Mouse (Mus musculus) embryonic facial prominence, embryonic 12.5 days (tissue): ENCODE measurements around the gene Ldlrap1. TPM values are rescaled to one million over a fixed set of nuclear protein-coding genes. Genes with fewer than 3 reads are reported as not detected.
A peak's percentile ranks its signal among the peaks of the same experiment; 100 is the strongest.

ENCODE experiments used
- ATAC-seq: fragments of 200-750 bp; cut with Nextera tagmentation; 2 replicates; pipeline ENCODE4 v1.8.0; 2017; ENCODE audit not compliant: insufficient number of reproducible peaks, insufficient read depth, low FRiP score, low TSS enrichment
- H3K27ac ChIP-seq: fragments of 300-500 bp; sonication (generic); 2 replicates; pipeline ENCODE4 v1.5.1; 2016; ENCODE audit warnings: mild to moderate bottlenecking
- H3K27me3 ChIP-seq: fragments of 300-500 bp; sonication (generic); 2 replicates; pipeline ENCODE4 v1.6.1; 2016; ENCODE audit warnings: mild to moderate bottlenecking, moderate library complexity
- H3K36me3 ChIP-seq: fragments of 300-500 bp; sonication (generic); 2 replicates; pipeline ENCODE4 v1.6.1; 2016; ENCODE audit warnings: mild to moderate bottlenecking
- H3K4me1 ChIP-seq: fragments of 300-500 bp; sonication (generic); 2 replicates; pipeline ENCODE4 v1.6.1; 2016
- H3K4me2 ChIP-seq: fragments of 300-500 bp; sonication (generic); replicated peaks from 2 replicates; pipeline ENCODE4 v1.6.1; 2016; ENCODE audit warnings: mild to moderate bottlenecking, moderate library complexity
- H3K4me3 ChIP-seq: fragments of 300-500 bp; sonication (generic); 2 replicates; pipeline ENCODE4 v1.5.1; 2016; ENCODE audit warnings: mild to moderate bottlenecking
- H3K9ac ChIP-seq: fragments of 300-500 bp; sonication (generic); 2 replicates; pipeline ENCODE4 v1.6.1; 2016; ENCODE audit warnings: mild to moderate bottlenecking, moderate library complexity
- H3K9me3 ChIP-seq: fragments of 300-500 bp; sonication (generic); 2 replicates; pipeline ENCODE4 v1.6.1; 2016; ENCODE audit warnings: mild to moderate bottlenecking, moderate library complexity
- WGBS: fragments of 180-500 bp; shearing (Covaris S2); methylation state at CpG from one replicate; pipeline ENCODE4 v1.1.7; 2016; 5-methylcytosine and 5-hydroxymethylcytosine counted together
- polyA plus RNA-seq: library from polyadenylated mRNA; unstranded; fragments of >200 nt; fragmentation: Nextera tagmentation; extraction: Ambion mirVana; gene quantifications from 2 replicates; pipeline ENCODE4 v1.2.1, GENCODE M21; 2016

Ldlrap1 gene
- polyA plus RNA-seq, 1 experiment from 2014 or later: 21.8 TPM

DNA sequence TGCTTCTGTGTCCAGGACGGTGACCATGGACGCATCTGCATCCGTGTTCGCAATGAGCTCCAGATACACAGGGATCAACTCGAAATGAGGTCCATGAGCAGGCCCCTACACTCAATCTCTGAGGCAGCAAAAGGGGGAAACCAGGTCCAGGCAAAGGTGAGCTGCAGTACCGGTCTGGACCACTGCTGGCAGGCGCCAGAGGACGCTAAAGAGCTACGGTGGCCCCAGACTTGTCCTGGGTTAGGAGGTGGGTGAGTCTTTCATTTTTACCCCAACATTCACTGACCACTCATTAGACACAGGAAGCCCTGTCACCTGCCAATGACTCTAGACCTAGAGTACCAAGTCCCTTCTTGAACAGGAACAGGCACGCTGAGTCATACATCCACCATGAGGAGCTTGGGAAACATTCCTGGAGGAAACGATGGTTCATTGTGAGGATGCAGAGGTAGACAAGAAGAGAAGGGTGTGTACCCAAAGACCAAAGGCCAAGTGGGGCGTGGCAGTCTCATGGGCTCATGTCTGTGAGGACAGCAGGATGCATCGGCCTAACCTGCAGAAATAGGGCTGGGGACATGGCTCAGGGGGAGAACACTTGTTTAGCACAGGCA lies 42.0 kb downstream of the Ldlrap1 start:
- WGBS: 70% methylated on average over 13 of the region's 13 CpGs
- H3K27ac ChIP-seq: no peak overlapping the region
- no peak overlapping the region for H3K4me3 ChIP-seq
- ATAC-seq: no peak
- no peaks in the 10 kb centered on the region for H3K9me3 ChIP-seq
- H3K9ac ChIP-seq: no peak overlapping the region
- H3K4me1 ChIP-seq: peaks cover 11% of the 10 kb centered on the region
- H3K4me2 ChIP-seq: no peak overlapping the region
- H3K36me3 ChIP-seq: no peaks in the 10 kb centered on the region
- H3K27me3 ChIP-seq: no peaks in the 10 kb centered on the region

- Histone ChIP-seq H3K9me3 (no peaks in the 10 kb centered on the region), H3K4me3 (no peak overlapping the region), H3K4me2 (no peak overlapping the region), H3K9ac (no peak overlapping the region), H3K27ac (no peak overlapping the region), H3K4me1 (peaks cover 3% of the 10 kb centered on the region), H3K27me3 (no peaks in the 10 kb centered on the region), H3K36me3 (no peaks in the 10 kb centered on the region)
- ATAC-seq: no peak
- 38% methylated on average over 4 of the region's 4 CpGs for WGBS
These were observed 42.9 kb downstream of the Ldlrap1 start for GRCm38 (mm10) chr4:134724974-134725373.

DNA sequence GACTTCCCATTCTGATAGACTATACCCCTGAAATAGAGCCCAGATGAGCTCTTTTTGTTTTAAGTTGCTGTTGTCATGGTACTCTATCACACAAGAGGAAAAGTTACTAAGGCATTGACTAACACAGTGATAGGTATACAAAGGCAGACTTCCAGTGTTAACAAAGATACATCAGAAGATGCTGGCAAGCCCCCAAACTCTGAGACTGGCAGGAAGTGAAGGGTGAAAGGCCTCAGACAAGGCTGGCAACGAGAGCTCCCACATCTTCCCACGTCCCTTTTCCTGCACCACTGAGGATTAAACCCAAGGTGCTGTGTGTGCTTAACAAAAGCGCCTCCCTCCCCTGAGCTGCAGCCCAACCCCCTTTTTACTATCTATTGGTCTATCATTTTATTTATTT lies 44.6 kb downstream of the Ldlrap1 start:
- H3K4me2 ChIP-seq: no peak overlapping the region
- no peak for ATAC-seq
- no peaks in the 10 kb centered on the region for H3K36me3 ChIP-seq
- no peaks in the 10 kb centered on the region for H3K9me3 ChIP-seq
- no peak overlapping the region for H3K27ac ChIP-seq
- 70% methylated on average over 3 of the region's 3 CpGs for WGBS
- no peak overlapping the region for H3K9ac ChIP-seq
- no peaks in the 10 kb centered on the region for H3K27me3 ChIP-seq
- H3K4me1 ChIP-seq: no peaks in the 10 kb centered on the region
- no peak overlapping the region for H3K4me3 ChIP-seq

GRCm38 (mm10) chr4:134721076-134721475 lies 46.7 kb downstream of the Ldlrap1 start:
- H3K9me3 ChIP-seq: no peaks in the 10 kb centered on the region
- no peak for ATAC-seq
- H3K4me2 ChIP-seq: no peak overlapping the region
- H3K9ac ChIP-seq: no peak overlapping the region
- H3K4me3 ChIP-seq: no peak overlapping the region
- H3K4me1 ChIP-seq: no peaks in the 10 kb centered on the region
- no peaks in the 10 kb centered on the region for H3K36me3 ChIP-seq
- 63% methylated on average over 6 of the region's 6 CpGs for WGBS
- H3K27me3 ChIP-seq: no peaks in the 10 kb centered on the region
- H3K27ac ChIP-seq: no peak overlapping the region

DNA sequence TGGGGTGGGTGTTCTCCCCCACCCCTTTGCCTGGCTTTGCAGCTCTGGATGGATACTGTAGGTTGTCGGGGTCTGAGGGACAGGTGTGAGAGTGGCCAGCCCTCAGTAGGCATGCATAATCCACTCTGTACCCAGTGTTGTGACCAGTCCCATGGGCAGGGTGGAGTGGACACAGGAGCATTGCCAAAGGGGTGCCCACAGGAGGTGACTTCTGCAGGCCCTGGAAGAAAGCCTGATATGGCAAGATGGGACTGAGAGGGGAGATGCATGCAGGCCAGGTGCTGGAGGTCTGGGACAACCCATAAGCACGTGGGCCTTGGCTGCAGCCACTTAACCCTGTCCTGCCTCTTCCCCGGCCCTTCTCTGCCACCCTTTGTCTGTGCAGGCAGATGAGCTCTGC lies 47.5 kb downstream of the Ldlrap1 start:
- no peaks in the 10 kb centered on the region for H3K36me3 ChIP-seq
- H3K27ac ChIP-seq: no peak overlapping the region
- 62% methylated on average over 3 of the region's 3 CpGs for WGBS
- no peak overlapping the region for H3K9ac ChIP-seq
- H3K4me3 ChIP-seq: no peak overlapping the region
- no peak overlapping the region for H3K4me2 ChIP-seq
- ATAC-seq: no peak
- H3K4me1 ChIP-seq: no peaks in the 10 kb centered on the region
- H3K9me3 ChIP-seq: no peaks in the 10 kb centered on the region
- no peaks in the 10 kb centered on the region for H3K27me3 ChIP-seq

DNA sequence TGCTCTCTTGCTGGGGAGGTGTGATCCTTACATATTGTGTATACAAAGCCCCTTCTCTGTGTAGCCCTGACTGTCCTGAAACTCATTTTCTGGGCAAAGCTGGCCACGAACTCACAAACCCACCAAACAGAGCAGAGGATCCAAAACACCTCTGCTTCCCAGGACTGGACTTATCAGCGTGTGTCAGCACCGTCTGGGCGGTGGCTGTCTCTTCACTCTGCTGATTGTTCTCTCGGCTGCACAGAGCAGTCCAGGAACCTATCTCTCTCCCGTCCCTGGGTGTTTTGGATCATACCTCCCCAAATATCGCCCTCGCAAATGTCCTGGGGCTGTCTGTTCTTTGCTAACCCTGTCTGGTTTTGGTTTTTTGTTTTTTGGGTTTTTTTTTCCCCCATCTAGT lies 48.3 kb downstream of the Ldlrap1 start:
- Histone ChIP-seq H3K4me2 (no peak overlapping the region), H3K27me3 (no peaks in the 10 kb centered on the region), H3K27ac (no peak overlapping the region), H3K9ac (no peak overlapping the region), H3K36me3 (no peaks in the 10 kb centered on the region), H3K9me3 (no peaks in the 10 kb centered on the region), H3K4me3 (no peak overlapping the region), H3K4me1 (no peaks in the 10 kb centered on the region)
- WGBS: 68% methylated on average over 8 of the region's 8 CpGs
- ATAC-seq: no peak

GRCm38 (mm10) chr4:134713937-134714336 lies 53.9 kb downstream of the Ldlrap1 start:
- peak; percentile 61; the same call in 1 of the 2 replicates for ATAC-seq
- 10% methylated on average over 8 of the region's 8 CpGs for WGBS
- no peak overlapping the region for H3K27ac ChIP-seq
- H3K4me3 ChIP-seq: no peak overlapping the region
- H3K27me3 ChIP-seq: no peaks in the 10 kb centered on the region
- H3K9me3 ChIP-seq: no peaks in the 10 kb centered on the region
- H3K36me3 ChIP-seq: no peaks in the 10 kb centered on the region
- peak overlapping the region; percentile 24; the same call in 1 of the 2 replicates for H3K9ac ChIP-seq
- H3K4me2 ChIP-seq: peak overlapping the region; percentile 28
- no peaks in the 10 kb centered on the region for H3K4me1 ChIP-seq

GRCm38 (mm10) chr4:134705311-134705710 lies 62.5 kb downstream of the Ldlrap1 start:
- ATAC-seq: no peak
- Histone ChIP-seq H3K9ac (no peak overlapping the region), H3K27me3 (peaks cover 29% of the 10 kb centered on the region), H3K4me1 (peaks cover 13% of the 10 kb centered on the region; the same call in 1 of the 2 replicates), H3K4me3 (peak overlapping the region; percentile 63; the same call in 1 of the 2 replicates), H3K4me2 (no peak overlapping the region), H3K27ac (no peak overlapping the region), H3K9me3 (no peaks in the 10 kb centered on the region), H3K36me3 (no peaks in the 10 kb centered on the region)
- WGBS: 60% methylated on average over 5 of the region's 5 CpGs

- peak overlapping the region; percentile 63 for H3K4me3 ChIP-seq
- peak overlapping the region; percentile 45; the same call in 1 of the 2 replicates for H3K9ac ChIP-seq
- no peak for ATAC-seq
- H3K9me3 ChIP-seq: no peaks in the 10 kb centered on the region
- H3K36me3 ChIP-seq: no peaks in the 10 kb centered on the region
- H3K27ac ChIP-seq: no peak overlapping the region; the same call in 1 of the 2 replicates
- under 1% methylated on average over 21 of the region's 21 CpGs for WGBS
- peaks cover 13% of the 10 kb centered on the region; the same call in 1 of the 2 replicates for H3K4me1 ChIP-seq
- peak overlapping the region; percentile 99 for H3K4me2 ChIP-seq
- H3K27me3 ChIP-seq: peaks cover 29% of the 10 kb centered on the region
These were observed 63.2 kb downstream of the Ldlrap1 start for GRCm38 (mm10) chr4:134704590-134704989.

DNA sequence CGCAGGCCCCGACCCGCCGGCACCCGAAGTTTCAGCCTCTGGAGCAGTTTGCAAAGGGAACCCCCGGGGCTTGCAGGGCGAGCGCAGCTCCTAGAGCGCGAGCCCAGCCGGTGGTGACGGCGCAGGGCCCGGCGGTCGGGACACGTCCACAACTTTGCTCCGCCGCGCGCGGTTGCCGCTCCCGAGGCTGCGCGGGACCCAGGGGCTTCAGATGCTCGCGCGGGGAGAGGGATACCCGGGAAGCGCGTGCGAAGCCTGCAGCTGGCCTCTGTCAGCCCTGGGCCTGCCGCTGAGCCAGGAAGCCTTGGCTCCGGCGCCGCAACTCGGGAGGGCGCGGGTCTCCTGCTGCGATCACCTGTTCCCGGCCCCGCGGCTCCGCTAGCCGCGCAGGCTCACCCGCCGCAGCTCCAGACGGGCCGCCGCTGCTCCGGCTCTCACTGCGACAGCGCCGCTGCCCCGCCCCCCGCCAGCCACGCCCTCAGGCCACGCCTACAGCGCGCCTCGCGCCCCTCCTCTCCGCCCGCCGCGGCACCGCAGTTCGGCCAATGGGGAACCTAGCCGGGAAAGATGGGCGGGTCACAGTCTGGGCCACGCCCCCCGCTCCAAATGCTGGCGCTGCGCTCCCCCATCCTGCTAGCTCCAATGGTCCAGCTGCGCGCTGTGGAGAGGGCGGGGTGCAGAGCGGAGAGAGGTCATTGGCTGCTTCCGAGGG lies 63.8 kb downstream of the Ldlrap1 start, which contains the start of gene Man1c1:
TSS of gene Man1c1 (minus strand) at position 456 of the 712 bp plus-strand sequence.
- Histone ChIP-seq H3K4me1 (peaks cover 13% of the 10 kb centered on the region; the same call in 1 of the 2 replicates), H3K9ac (peak within 1 kb of the TSS; percentile 69), H3K27ac (no peak within 1 kb of the TSS; the same call in 1 of the 2 replicates), H3K4me3 (peak within 1 kb of the TSS; percentile 63), H3K4me2 (peak within 1 kb of the TSS; percentile 99), H3K27me3 (peaks cover 29% of the 10 kb centered on the region), H3K36me3 (no peaks in the 10 kb centered on the region), H3K9me3 (no peaks in the 10 kb centered on the region)
- WGBS: under 1% methylated on average over 61 of the region's 81 CpGs
- ATAC-seq: peak; percentile 92

GRCm38 (mm10) chr4:134702981-134703834 lies 64.6 kb downstream of the Ldlrap1 start:
- H3K4me2 ChIP-seq: peak overlapping the region; percentile 99
- no peak overlapping the region for H3K27ac ChIP-seq
- ATAC-seq: peak; percentile 7; the same call in 1 of the 2 replicates

More at GRCm38 (mm10) chr4:134702981-134703834, 64.6 kb downstream of the Ldlrap1 start:
- Histone ChIP-seq H3K9ac (peak overlapping the region; percentile 69), H3K36me3 (no peaks in the 10 kb centered on the region), H3K4me3 (peak overlapping the region; percentile 63), H3K27me3 (peaks cover 29% of the 10 kb centered on the region), H3K9me3 (no peaks in the 10 kb centered on the region), H3K4me1 (peaks cover 13% of the 10 kb centered on the region; the same call in 1 of the 2 replicates)
- under 1% methylated on average over 72 of the region's 90 CpGs for WGBS
